ENCODE assay signal across 8 mouse cellular contexts in the genomic region with DNA sequence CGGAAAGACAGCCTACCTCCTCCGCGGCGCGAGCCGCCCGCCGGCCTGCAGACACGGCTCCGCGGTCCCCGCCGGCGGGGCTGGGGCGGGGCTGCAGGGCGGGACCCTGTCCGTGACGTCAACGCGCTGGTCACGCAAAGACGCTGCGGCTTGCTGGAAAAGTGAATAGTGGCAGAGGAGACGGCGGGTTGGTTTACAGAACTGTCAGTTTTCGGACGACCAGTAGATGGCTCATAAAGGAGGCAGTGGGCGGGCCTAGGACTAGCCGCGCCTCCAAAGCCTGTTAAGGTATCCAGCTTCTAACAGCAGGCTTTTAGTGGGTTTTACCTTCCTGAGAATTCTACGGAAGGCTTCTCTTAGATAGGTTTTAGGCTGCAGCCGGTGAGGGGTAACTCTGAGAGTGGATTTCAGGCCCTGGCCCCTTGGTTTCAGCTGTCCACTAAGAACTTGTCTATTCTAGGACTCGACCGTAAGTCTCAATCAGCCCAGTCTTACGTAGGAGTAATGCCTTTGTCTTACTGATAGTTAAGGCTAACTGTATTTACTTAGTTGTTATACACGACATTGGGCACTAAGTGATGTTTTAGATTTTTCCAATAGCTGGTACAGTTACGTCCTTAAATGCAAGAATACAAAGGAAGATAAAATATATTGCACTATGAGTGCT. TPM values are rescaled to one million over a fixed set of nuclear protein-coding genes. Genes with fewer than 3 reads are reported as not detected.
DNase-seq lines count a peak whose midpoint lies in the region; ATAC-seq lines count a peak whose summit lies in the region.

A gene (minus strand): TSS at position 108 of the 667 bp plus-strand sequence.

- H3K36me3 ChIP-seq in heart, embryonic 14.5 days (ENCODE audit: control insufficient read depth, insufficient read depth, low read length) = no peaks in the 10 kb centered on the region
- H3K36me3 ChIP-seq in liver, embryonic 13.5 days = no peaks in the 10 kb centered on the region
- H3K36me3 ChIP-seq in stomach, embryonic 16.5 days (ENCODE audit: control insufficient read depth, insufficient read depth, low read length) = no peaks in the 10 kb centered on the region

- 1% methylated on average over 37 of the region's 37 CpGs for WGBS in heart, embryonic 14.5 days
- 2% methylated on average over 37 of the region's 37 CpGs for WGBS in liver, embryonic 13.5 days (ENCODE audit: insufficient replicate concordance)
- WGBS in stomach, embryonic 16.5 days = under 1% methylated on average over 37 of the region's 37 CpGs

- peak within 1 kb of the TSS; percentile 70 for H3K4me2 ChIP-seq in heart, embryonic 14.5 days (ENCODE audit: low read length)
- peak within 1 kb of the TSS; percentile 93 for H3K4me2 ChIP-seq in liver, embryonic 13.5 days
- peak within 1 kb of the TSS; percentile 78 for H3K4me2 ChIP-seq in stomach, embryonic 16.5 days (ENCODE audit: low read depth, low read length)

- ATAC-seq in CD4-positive, CD25-positive, alpha-beta regulatory T cell, adult 4 months = peak; percentile 99
- peak; percentile 99 for ATAC-seq in heart, embryonic 14.5 days (ENCODE audit: insufficient number of reproducible peaks, insufficient read depth, low FRiP score, low read depth)
- ATAC-seq in liver, embryonic 13.5 days (ENCODE audit: low read depth) = peak; percentile 98
- ATAC-seq in stomach, embryonic 16.5 days (ENCODE audit: insufficient read depth, low FRiP score) = peak; percentile 99

- peak; percentile 94 for DNase-seq in c-Kit-negative CD71-positive TER-119-positive erythroid progenitor cells, embryonic 14.5 days (ENCODE audit: low read depth, low spot score)
- DNase-seq in fibroblast of lung, adult 2 months (ENCODE audit: low read depth) = peak; percentile 98
- DNase-seq in kidney, postnatal 14 days = peak; percentile 99
- peak; percentile 96 for DNase-seq in liver, embryonic 13.5 days
- DNase-seq in neural tube, embryonic 10.5 days (ENCODE audit: extremely low spot score, low spot score) = peak; percentile 97

- H3K9ac ChIP-seq in heart, embryonic 14.5 days (ENCODE audit: low read length) = peak within 1 kb of the TSS; percentile 93
- H3K9ac ChIP-seq in liver, embryonic 13.5 days = peak within 1 kb of the TSS; percentile 90
- peak within 1 kb of the TSS; percentile 96 for H3K9ac ChIP-seq in stomach, embryonic 16.5 days (ENCODE audit: low read length)

- H3K27me3 ChIP-seq in heart, embryonic 14.5 days (ENCODE audit: control insufficient read depth, insufficient read depth, low read length) = no peaks in the 10 kb centered on the region
- no peaks in the 10 kb centered on the region for H3K27me3 ChIP-seq in liver, embryonic 13.5 days
- H3K27me3 ChIP-seq in stomach, embryonic 16.5 days (ENCODE audit: control insufficient read depth, insufficient read depth, low read length) = no peaks in the 10 kb centered on the region

- H3K4me1 ChIP-seq in heart, embryonic 14.5 days (ENCODE audit: control insufficient read depth in 2 of 2, insufficient read depth in 2 of 2, low read length in 2 of 2) = peaks cover 0 to 17% of the 10 kb centered on the region in 2 experiments; a peak in 3 of 4 replicates
- H3K4me1 ChIP-seq in liver, embryonic 13.5 days (replicated peaks) = peaks cover 20% of the 10 kb centered on the region
- H3K4me1 ChIP-seq in stomach, embryonic 16.5 days (ENCODE audit: control insufficient read depth, insufficient read depth, low read length) = peaks cover 15% of the 10 kb centered on the region

- H3K9me3 ChIP-seq in heart, embryonic 14.5 days (ENCODE audit: control insufficient read depth, low read length) = no peaks in the 10 kb centered on the region
- no peaks in the 10 kb centered on the region for H3K9me3 ChIP-seq in liver, embryonic 13.5 days (replicated peaks)
- no peaks in the 10 kb centered on the region for H3K9me3 ChIP-seq in stomach, embryonic 16.5 days (replicated peaks; ENCODE audit: control insufficient read depth, low read length)

- H3K27ac ChIP-seq in heart, embryonic 14.5 days (replicated peaks in 1 of 2; ENCODE audit: control insufficient read depth in 1 of 2, insufficient read depth in 1 of 2, low read depth in 2 of 2, low read length in 2 of 2) = peak within 1 kb of the TSS; percentile 72 to 94
- H3K27ac ChIP-seq in liver, embryonic 13.5 days = peak within 1 kb of the TSS; percentile 31
- H3K27ac ChIP-seq in stomach, embryonic 16.5 days (ENCODE audit: low read length) = peak within 1 kb of the TSS; percentile 88

- peak within 1 kb of the TSS; percentile 67 to 92 for H3K4me3 ChIP-seq in heart, embryonic 14.5 days (ENCODE audit: control insufficient read depth in 1 of 2, insufficient read depth in 1 of 2, low read depth in 1 of 2, low read length in 2 of 2)
- peak within 1 kb of the TSS; percentile 84 for H3K4me3 ChIP-seq in liver, embryonic 13.5 days (replicated peaks)
- peak within 1 kb of the TSS; percentile 95 for H3K4me3 ChIP-seq in stomach, embryonic 16.5 days (replicated peaks; ENCODE audit: low read length)

RNA-seq across cellular contexts. Expression of the gene that starts here (rescaled TPM):
- polyA plus RNA-seq in CD4-positive, CD25-positive, alpha-beta regulatory T cell, adult 4 months (2017; shearing (Covaris generic)) = 10 to 100 TPM; 47.3 to 47.9 TPM
- 74.0 and 84.6 TPM in 2 replicates for polyA plus RNA-seq in heart, embryonic 14.5 days (2014; fragmentation: Nextera tagmentation; extraction: Ambion mirVana)
- 30.7 and 34.6 TPM in 2 replicates for polyA plus RNA-seq in liver, embryonic 13.5 days (2015; fragmentation: Nextera tagmentation; extraction: Ambion mirVana)
- 97.1 and 104 TPM in 2 replicates for polyA plus RNA-seq in stomach, embryonic 16.5 days (2015; fragmentation: Nextera tagmentation; extraction: Ambion mirVana)

Comparison
In these comparisons a context has a peak if more than half of its experiments do, and no peak if none do; other contexts are left out.
1. Peak in every context shown above with its lines: DNase-seq, ATAC-seq, H3K4me3 ChIP-seq and H3K27ac ChIP-seq.
2. H3K27ac ChIP-seq: peak in every context shown above with its lines; median percentile 88 in stomach, embryonic 16.5 days; 83 in heart, embryonic 14.5 days; 31 in liver, embryonic 13.5 days.